Mouse (Mus musculus): ENCODE results near the gene Ppp2r5c. TPM values are rescaled to one million over a fixed set of nuclear protein-coding genes. Genes with fewer than 3 reads are reported as not detected.

Gene Ppp2r5c
- total RNA-seq, 2 experiments from 2014 or later = 69.5 to 75.7 TPM

DNA sequence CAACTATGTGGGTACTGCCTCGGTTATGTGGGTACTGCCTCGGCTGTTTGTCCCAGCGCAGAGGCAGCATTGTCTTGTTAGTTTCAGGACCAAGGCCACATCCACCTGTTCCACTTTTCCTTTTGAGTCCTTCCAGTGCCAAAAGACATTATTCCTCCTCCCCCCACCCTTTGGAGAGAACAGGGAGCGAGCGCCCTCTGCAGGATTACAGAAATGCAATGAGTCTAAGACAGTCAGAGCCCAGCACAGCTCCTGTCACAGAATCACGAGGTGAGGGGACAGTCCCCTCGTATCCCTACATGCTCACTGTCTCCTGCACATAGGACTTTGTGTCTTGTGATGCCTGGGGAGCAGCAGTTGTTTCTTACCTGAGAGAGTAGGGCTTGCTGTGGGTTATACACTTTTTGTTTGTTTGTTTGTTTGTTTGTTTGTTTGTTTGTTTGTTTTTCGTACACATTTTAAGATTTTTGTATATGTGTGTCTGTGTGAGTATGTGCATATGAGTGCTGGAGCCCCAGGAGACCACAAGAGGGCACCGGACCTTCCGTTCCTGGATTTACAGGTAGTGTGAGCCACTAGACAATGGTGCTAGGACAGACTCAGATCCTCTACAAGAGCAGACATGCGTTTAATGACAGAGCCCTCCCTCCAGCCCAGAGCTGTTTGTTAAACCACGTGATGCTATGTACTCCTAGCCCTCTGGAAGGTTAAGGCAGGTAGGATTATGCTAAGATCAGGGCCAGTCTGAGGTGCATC is 43.2 kb downstream of the Ppp2r5c start:
- DNase-seq = no peak

DNA sequence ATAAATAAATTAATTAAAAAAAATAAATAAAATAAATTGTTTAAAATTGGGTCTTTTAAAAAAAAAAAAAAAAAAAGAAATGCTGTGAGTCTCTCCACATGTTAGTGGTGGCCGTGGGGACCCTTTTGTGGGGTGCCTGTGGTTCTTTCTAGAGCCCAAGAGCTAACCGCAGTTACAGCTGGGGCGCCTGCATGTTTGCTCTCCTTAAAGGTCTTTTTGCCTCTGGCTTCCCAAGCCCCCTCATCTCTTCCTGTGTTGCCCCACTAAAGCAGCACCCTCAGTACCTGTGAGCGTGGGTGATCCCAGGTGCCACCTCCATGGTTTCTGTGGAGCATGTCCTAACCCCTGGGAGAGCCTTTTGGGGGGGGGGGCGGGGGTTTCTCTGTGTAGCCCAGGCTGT is 45.5 kb downstream of the Ppp2r5c start:
- DNase-seq = no peak

DNA sequence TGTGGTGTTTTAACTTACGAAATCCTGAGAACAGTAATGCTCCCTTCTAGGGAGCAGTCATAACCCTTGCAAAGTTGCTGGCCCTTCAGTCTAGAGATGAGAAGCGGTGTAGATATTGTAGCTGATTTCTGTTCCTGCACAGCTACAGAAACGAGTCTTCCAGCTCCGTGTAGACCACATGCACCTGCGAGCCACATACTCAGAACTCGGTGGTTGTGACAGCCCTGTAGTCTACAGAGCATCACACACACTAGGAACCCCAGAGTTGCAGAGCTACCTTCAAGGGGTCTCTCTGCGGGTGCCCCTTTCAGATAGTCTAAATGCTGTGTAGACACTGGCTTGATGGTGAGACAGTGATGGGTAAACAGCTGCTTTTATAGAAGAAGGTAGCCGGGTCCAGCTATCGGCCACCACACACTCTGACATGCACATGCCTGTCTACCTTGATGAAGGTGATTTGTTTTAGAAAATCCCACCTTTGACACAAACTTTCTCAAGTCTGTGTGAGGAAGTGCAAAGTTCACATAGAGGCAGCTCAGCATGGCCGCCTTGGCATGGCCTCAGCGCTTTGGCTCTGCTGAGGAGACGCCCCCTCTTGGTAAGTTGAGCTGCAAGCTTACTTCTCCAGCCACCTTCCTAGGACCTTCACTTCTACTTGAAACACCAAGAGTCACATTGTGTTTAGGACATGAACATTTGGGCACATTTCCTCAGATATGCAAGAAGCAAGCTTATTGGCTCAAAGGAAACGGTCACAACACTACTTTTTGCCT is 46.9 kb downstream of the Ppp2r5c start:
- no peak for DNase-seq

- no peak for DNase-seq
These were observed 47.9 kb downstream of the Ppp2r5c start for GRCm38 (mm10) chr12:110494846-110495245.

DNA sequence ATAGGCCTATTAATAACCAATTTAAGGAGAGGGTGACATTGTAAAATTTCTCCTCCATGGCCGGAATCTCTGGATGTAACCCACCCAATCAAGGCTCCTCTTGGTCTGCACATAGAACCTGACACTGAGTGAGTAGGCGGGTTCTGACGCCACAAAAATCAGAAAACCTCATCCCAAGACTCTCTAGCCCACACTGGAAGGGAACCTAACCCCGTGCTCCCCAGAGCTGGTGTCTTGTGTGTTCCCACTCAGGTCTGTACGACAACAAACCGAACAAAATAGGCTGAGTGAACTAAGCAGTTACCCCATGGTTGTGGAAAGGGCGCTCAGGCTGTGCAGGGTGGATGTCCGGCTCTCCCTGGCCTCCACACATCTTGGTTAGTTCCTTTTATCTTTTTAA is 48.3 kb downstream of the Ppp2r5c start:
- no peak for DNase-seq

GRCm38 (mm10) chr12:110496016-110496415 is 49.1 kb downstream of the Ppp2r5c start:
- no peak for DNase-seq

DNA sequence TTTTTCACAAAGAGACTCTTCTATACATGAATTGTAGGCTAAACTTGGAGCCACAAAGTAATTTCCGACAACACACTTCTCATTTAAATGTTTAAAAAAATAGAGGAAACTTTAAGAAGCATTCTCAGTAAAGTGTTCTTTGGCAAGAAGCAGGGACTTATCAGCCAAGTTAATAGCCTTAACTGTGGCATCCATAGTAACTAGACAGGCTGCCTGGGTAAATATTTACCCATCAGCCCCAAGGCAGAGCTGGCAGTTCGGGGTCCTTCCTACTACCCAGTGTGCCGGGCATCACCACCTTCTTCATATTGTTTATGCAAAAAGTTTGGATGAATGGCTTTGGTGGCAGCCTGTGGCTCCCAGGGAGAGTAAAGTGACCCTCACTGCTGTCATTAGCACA is 50.1 kb downstream of the Ppp2r5c start:
- no peak for DNase-seq

DNA sequence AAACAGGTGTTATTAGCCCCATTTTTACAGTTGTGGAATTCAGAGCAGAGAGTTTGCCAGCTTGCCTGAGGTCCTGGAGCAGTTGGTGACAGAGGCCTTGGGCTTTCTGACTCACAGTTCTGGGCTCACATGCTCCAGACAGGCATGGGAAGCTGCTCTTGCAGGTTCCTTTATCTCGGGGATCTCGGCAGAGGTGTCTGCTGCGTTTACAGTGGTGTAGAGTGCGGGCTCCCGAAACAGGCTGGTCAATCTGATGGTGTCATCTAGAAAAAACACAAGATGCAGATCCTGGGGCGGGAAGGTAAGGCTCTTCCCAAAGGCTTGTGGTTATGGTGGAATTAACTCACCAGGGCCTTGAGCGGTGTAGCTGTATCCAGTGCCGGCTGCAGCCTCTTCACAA is 50.6 kb downstream of the Ppp2r5c start:
- DNase-seq = no peak

GRCm38 (mm10) chr12:110498283-110499224 is 51.6 kb downstream of the Ppp2r5c start:
- no peak for DNase-seq

GRCm38 (mm10) chr12:110499225-110499992 is 52.5 kb downstream of the Ppp2r5c start:
- DNase-seq = no peak

DNA sequence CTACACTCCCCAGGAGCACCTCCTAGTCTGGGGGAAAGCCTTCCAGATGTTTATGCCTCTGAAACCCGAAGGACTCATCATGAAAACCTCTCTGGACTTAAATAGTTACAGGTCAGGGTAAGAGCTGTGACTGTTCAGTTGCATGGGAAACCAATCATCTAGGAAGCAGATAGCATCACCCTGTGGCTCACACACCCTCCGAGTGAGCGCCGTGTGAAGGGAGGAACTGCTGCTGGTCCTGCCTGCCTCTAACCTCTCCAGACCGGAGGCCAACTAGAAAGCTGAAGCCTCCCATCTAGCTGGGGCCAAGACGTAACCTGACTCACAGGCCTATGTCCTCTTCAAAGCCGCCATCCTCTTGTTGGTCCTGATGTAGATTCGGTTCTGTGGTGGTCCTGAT is 53.2 kb downstream of the Ppp2r5c start:
- no peak for DNase-seq

DNA sequence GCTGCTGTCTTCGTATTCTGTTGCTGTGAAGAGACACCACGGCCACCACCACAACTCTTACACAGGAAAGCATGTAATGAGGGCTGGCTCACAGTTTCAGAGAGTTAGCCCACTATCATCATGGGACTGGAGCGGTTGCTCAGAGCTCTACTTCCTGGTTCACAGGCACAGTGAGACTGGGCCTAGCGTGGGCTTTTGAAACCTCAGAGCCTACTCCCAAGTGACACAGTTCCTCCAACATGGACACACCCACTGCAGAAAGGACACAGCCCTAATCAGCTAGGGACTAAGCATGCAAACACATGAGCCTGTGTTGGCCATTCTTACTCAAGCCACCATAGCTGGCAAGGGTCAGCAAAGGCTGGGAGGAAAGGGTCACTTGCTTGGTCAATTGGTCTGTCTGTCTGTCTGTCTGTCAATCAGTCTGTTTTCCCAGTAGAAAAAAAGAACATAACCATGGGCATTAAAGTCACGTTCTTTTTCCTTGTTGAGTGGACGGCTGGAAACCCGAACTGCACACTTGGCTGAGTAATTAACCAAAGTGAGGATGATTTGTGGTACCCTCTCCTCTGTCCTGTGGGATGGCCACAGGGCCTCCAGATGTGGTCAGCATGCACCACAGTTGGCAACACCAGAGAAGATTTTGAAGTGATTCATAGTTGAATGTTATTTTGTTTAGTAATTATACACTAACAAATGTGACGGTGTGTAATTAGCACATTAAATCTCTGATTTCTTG is 56.7 kb downstream of the Ppp2r5c start:
- DNase-seq = no peak

- no peak for DNase-seq
These were observed 57.2 kb downstream of the Ppp2r5c start for GRCm38 (mm10) chr12:110504145-110504490.

DNA sequence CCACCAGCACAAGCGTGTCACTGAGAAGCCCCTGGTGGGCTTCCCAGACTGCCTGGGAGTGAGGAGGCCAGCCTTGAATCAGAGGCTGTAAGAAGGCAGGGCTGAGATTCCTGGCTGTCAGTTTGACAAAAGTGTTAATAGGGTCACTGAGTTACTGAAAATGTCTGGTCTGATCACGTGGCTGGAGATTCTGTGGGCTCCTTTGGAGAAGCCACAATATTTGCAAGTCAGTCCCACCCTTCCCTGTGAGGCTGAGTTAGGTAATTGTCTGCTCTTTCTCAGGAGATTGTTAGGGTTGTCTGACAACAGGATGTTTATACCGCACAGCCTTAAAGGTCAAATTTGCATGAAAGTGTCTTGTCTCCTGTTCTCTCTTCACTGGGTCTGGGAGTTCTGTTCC is 57.9 kb downstream of the Ppp2r5c start:
- DNase-seq = no peak

GRCm38 (mm10) chr12:110506046-110506445 is 59.1 kb downstream of the Ppp2r5c start:
- DNase-seq = no peak

DNA sequence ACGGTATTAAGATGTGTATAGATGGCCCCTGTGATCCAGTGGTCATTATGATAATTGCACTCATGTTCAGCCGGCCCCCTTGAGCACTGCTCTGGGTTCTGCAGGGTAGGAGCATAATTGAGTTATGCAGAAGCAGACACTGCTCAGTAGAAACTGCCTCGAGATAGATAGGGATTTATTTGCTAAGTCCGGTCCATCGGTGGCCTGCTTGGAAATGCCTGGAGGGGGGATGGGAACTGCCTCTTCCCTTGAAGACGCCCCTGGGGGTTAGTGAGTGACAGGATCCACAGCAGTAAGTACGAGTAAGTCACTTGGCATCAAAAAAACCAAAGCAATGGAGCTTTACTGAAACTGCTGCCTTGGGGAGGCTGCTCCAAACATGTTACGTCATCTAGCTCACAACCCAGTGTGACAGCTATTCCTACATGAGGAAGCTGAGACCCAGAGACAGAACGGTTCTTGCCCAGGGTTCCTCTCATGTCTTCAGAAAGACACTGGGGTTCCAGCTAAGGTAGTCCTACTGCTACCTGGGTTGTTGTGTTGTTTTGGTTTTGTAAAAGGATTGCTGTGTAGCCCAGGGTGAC is 60.9 kb downstream of the Ppp2r5c start:
- DNase-seq = no peak

- DNase-seq = no peak
These were observed 61.8 kb downstream of the Ppp2r5c start for GRCm38 (mm10) chr12:110508680-110509079.

DNA sequence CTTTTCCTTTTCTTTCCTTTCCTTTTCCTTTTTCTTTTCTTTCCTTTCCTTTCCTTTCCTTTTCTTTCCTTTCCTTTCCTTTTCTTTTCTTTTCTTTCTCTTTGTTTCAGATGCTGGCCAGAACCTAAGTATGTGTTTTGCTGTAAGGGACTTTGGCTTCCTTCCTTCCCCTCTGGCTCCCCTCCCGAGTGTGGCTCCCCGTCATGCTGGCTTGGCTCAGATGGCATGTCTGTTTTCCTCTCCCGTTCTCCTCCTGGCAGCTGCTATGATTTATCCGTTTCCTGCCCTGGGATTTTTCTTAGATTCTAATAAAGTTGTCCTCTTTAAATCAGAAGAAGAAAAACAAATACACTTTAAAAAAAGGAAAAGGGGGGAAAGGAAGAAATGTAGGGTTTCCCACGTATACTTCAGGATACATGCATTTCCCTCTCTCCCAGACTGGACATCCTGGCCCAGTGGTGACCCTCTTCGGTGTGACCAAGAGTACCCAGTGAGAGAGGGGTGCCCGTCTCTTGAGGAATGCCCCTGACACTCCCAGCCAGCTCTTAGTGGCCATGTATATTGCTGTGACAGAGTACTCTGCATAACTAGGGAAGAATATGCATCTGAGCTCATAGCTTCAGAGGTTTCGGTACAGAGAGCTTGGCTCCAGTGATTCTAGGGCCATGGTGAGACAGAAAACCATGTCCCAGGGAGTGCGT is 63.4 kb downstream of the Ppp2r5c start:
- peak; percentile 76 for DNase-seq

DNA sequence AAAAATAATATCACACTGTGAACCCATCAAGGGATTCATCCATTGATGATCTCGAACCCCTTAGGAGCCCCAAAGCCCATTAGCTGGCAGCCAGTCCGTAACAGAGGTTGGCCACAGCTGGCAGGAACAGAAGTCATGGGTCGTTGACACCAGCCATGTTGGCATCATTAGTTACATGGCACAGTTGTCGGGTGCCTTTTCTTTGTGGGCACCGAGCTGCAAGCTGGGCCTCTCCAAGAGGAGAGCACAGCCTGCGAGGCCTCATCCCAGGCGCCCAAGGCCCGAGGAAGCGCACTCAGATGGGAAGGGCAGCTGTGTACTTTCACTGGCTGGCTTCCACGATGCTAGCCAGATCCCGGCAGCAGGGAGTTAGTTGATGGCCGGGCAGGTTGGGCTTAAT is 64.3 kb downstream of the Ppp2r5c start:
- peak; percentile 36 for DNase-seq

- no peak for DNase-seq
These were observed 65.0 kb downstream of the Ppp2r5c start for GRCm38 (mm10) chr12:110511856-110512433.
